ENCODE assay signal across 28 mouse cellular contexts in the genomic region with DNA sequence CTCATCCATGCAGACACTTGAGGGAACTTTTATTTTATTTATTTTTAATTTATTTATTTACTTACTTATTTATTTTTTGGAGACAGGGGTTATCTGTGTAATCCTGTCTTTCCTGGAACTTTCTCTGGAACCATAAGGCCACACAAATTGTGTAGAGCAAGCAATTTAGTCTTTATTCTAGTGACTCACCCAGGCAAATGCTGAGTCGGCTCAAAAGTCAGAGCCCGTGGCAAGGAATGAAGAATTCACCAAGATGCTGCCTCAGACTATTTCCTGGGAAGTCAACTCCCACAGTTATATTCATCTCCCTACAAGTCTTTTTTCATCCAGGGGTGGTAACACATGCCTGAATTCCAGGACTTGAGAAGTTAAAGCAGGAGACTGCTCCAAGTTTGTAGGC. TPM values are rescaled to one million over a fixed set of nuclear protein-coding genes. Genes with fewer than 3 reads are reported as not detected.
DNase-seq lines count a peak whose midpoint lies in the region; ATAC-seq and TF ChIP-seq lines count a peak whose summit lies in the region.
"Had no signal": no experiment of that assay in that cellular context is flagged by ENCODE, and none has a peak within 500 bp of the region (broad histone marks: within the 10 kb centered on the region; RNA-seq: fewer than 3 reads in every experiment).

No protein-coding gene starts in this region.

- no peak for TF ChIP-seq RAD21 in CH12.LX (IDR thresholded peaks at IDR 0.05; ENCODE audit: low read depth, low read length)

- 77% methylated on average over 2 of the region's 2 CpGs for WGBS in kidney, embryonic 14.5 days
- WGBS in hindbrain, embryonic 13.5 days: 91% methylated on average over 2 of the region's 2 CpGs

- no peak overlapping the region for H3K4me3 ChIP-seq in CH12.LX (replicated peaks in 1 of 3; ENCODE audit: low read depth in 2 of 3, low read length in 2 of 3, poor library complexity in 1 of 3)
- no peak overlapping the region for H3K4me3 ChIP-seq in ES-E14 (ENCODE audit: insufficient read depth in 1 of 2, low read depth in 1 of 2, low read length in 2 of 2, poor library complexity in 1 of 2, severe bottlenecking in 1 of 2)
- H3K4me3 ChIP-seq in kidney, embryonic 14.5 days (ENCODE audit: low read length): no peak overlapping the region
- H3K4me3 ChIP-seq in hindbrain, embryonic 13.5 days: no peak overlapping the region
- H3K4me3 ChIP-seq: embryonic facial prominence, embryonic 12.5 days; embryonic facial prominence, embryonic 15.5 days; erythroblast, embryonic 14.5 days; forebrain, embryonic 12.5 days; forebrain, embryonic 15.5 days; gastrocnemius, adult 2 months; heart, embryonic 12.5 days; heart, embryonic 15.5 days; hindbrain, embryonic 15.5 days had no signal

- peaks cover 57 to 62% of the 10 kb centered on the region in 2 experiments for H3K36me3 ChIP-seq in CH12.LX (replicated peaks in 1 of 2; ENCODE audit: control insufficient read depth in 1 of 2, insufficient read depth in 1 of 2, low read length in 1 of 2)
- H3K36me3 ChIP-seq in ES-E14 (ENCODE audit: control insufficient read depth, insufficient read depth, low read length, poor library complexity, severe bottlenecking): peaks cover 45% of the 10 kb centered on the region
- peaks cover 74% of the 10 kb centered on the region for H3K36me3 ChIP-seq in kidney, embryonic 14.5 days (ENCODE audit: control insufficient read depth, insufficient read depth, low read length)
- peaks cover 65% of the 10 kb centered on the region for H3K36me3 ChIP-seq in hindbrain, embryonic 13.5 days

- H3K9ac ChIP-seq in CH12.LX (ENCODE audit: insufficient read depth, low read depth): no peak overlapping the region
- no peak overlapping the region for H3K9ac ChIP-seq in ES-E14 (ENCODE audit: insufficient read depth, low read depth, low read length, poor library complexity, severe bottlenecking)
- H3K9ac ChIP-seq in kidney, embryonic 14.5 days (ENCODE audit: low read depth, low read length): no peak overlapping the region
- H3K9ac ChIP-seq in hindbrain, embryonic 13.5 days: no peak overlapping the region
- H3K9ac ChIP-seq: embryonic facial prominence, embryonic 12.5 days; embryonic facial prominence, embryonic 15.5 days; forebrain, embryonic 12.5 days; forebrain, embryonic 15.5 days; heart, embryonic 12.5 days; heart, embryonic 15.5 days; hindbrain, embryonic 15.5 days had no signal

- no peak overlapping the region for H3K4me2 ChIP-seq in CH12.LX (ENCODE audit: insufficient read depth, low read depth, poor library complexity, severe bottlenecking)
- H3K4me2 ChIP-seq in kidney, embryonic 14.5 days (replicated peaks; ENCODE audit: low read depth, low read length): no peak overlapping the region
- no peak overlapping the region for H3K4me2 ChIP-seq in hindbrain, embryonic 13.5 days
- H3K4me2 ChIP-seq: embryonic facial prominence, embryonic 12.5 days; embryonic facial prominence, embryonic 15.5 days; forebrain, embryonic 12.5 days; forebrain, embryonic 15.5 days; heart, embryonic 12.5 days; heart, embryonic 15.5 days; hindbrain, embryonic 15.5 days had no signal

- TF ChIP-seq CTCF in CH12.LX (conservative IDR thresholded peaks at IDR 0.05 in 1 of 2, IDR thresholded peaks at IDR 0.05 in 1 of 2; ENCODE audit: low read depth in 2 of 2, low read length in 2 of 2): no peak

- peaks cover 30 to 81% of the 10 kb centered on the region in 2 experiments for H3K4me1 ChIP-seq in CH12.LX (ENCODE audit: control insufficient read depth in 1 of 2, insufficient read depth in 2 of 2)
- H3K4me1 ChIP-seq in ES-E14 (ENCODE audit: control insufficient read depth in 2 of 2, insufficient read depth in 2 of 2, low read length in 2 of 2, poor library complexity in 1 of 2): peaks cover 0 to 2% of the 10 kb centered on the region in 2 experiments; a peak in 1 of 4 replicates
- H3K4me1 ChIP-seq in kidney, embryonic 14.5 days (ENCODE audit: control insufficient read depth, insufficient read depth, low read length): peaks cover 5% of the 10 kb centered on the region
- peaks cover 19% of the 10 kb centered on the region for H3K4me1 ChIP-seq in hindbrain, embryonic 13.5 days (replicated peaks)

- TF ChIP-seq EP300 in CH12.LX (IDR thresholded peaks at IDR 0.05; ENCODE audit: low read length): no peak

- H3K9me3 ChIP-seq in CH12.LX (replicated peaks; ENCODE audit: low read length) (no peaks in the 10 kb centered on the region), ES-E14 (ENCODE audit: control insufficient read depth, insufficient read depth, low read depth, low read length) (no peaks in the 10 kb centered on the region)
- no peaks in the 10 kb centered on the region for H3K9me3 ChIP-seq in kidney, embryonic 14.5 days (ENCODE audit: control insufficient read depth, low read length)
- H3K9me3 ChIP-seq in hindbrain, embryonic 13.5 days: no peaks in the 10 kb centered on the region
- H3K9me3 ChIP-seq: embryonic facial prominence, embryonic 12.5 days; embryonic facial prominence, embryonic 15.5 days; forebrain, embryonic 12.5 days; forebrain, embryonic 15.5 days; G1E; heart, embryonic 12.5 days; heart, embryonic 15.5 days; hindbrain, embryonic 15.5 days had no signal

- no peak for ATAC-seq in kidney, embryonic 14.5 days (ENCODE audit: low FRiP score, low TSS enrichment)
- ATAC-seq in hindbrain, embryonic 13.5 days (ENCODE audit: low FRiP score): no peak
- ATAC-seq: CD4-positive, CD25-positive, alpha-beta regulatory T cell, adult 4 months; forebrain, embryonic 15.5 days; intestine, postnatal 0 days had no signal

- H3K27me3 ChIP-seq in CH12.LX (replicated peaks): no peaks in the 10 kb centered on the region
- H3K27me3 ChIP-seq in kidney, embryonic 14.5 days (ENCODE audit: control insufficient read depth, insufficient read depth, low read length): no peaks in the 10 kb centered on the region
- no peaks in the 10 kb centered on the region for H3K27me3 ChIP-seq in hindbrain, embryonic 13.5 days
- H3K27me3 ChIP-seq: embryonic facial prominence, embryonic 12.5 days; embryonic facial prominence, embryonic 15.5 days; forebrain, embryonic 12.5 days; forebrain, embryonic 15.5 days; heart, embryonic 12.5 days; heart, embryonic 15.5 days; hindbrain, embryonic 15.5 days had no signal

- H3K79me2 ChIP-seq in CH12.LX (replicated peaks; ENCODE audit: control insufficient read depth, extremely low read depth, insufficient read depth, poor library complexity, severe bottlenecking): peaks cover 66% of the 10 kb centered on the region

- dilution Hi-C loops in CH12.LX (cut with MboI; ENCODE audit: extremely low pct_ligation_motif_present, extremely low pct_unique_long_range_greater_than_20kb, low sequenced_read_pairs): no loop called here

- H3K27ac ChIP-seq in CH12.LX (ENCODE audit: insufficient read depth, low read depth) (no peak overlapping the region), ES-E14 (ENCODE audit: insufficient read depth, low read depth, low read length, poor library complexity, severe bottlenecking) (no peak overlapping the region)
- no peak overlapping the region for H3K27ac ChIP-seq in kidney, embryonic 14.5 days (ENCODE audit: low read depth, low read length)
- H3K27ac ChIP-seq in hindbrain, embryonic 13.5 days: no peak overlapping the region
- H3K27ac ChIP-seq: embryonic facial prominence, embryonic 12.5 days; embryonic facial prominence, embryonic 15.5 days; forebrain, embryonic 12.5 days; forebrain, embryonic 15.5 days; gastrocnemius, adult 2 months; heart, embryonic 15.5 days; hindbrain, embryonic 15.5 days had no signal

- in situ Hi-C loops in CH12.LX (cut with MboI; ENCODE audit: low pct_ligation_motif_present, low pct_unique_long_range_greater_than_20kb, low sequenced_read_pairs) (no loop called here), ES-E14 (cut with MboI; ENCODE audit: low sequenced_read_pairs in 2 of 2, unreplicated experiment in 2 of 2) (no loop called here)

- DNase-seq in CH12.LX (ENCODE audit: extremely low read depth): no peak
- no peak for DNase-seq in ES-E14 (ENCODE audit: low read depth, low spot score)
- peak; percentile 28 for DNase-seq in brain, adult 2 months (ENCODE audit: low read depth, low spot score)
- no peak for DNase-seq in adrenal gland, postnatal 36 days
- DNase-seq: adrenal gland, adult 2 months; adrenal gland, postnatal 14 days; cerebellum, adult 11 months; cerebellum, adult 2 months; cerebellum, adult 9-11 months; cerebellum, postnatal 25 days; gastrocnemius, adult 2 months; gastrocnemius, postnatal 14 days; heart, adult 18-20 months; heart, postnatal 10 days; heart, postnatal 4 days had no signal

- TF ChIP-seq POLR2A in CH12.LX (IDR thresholded peaks at IDR 0.05; ENCODE audit: low read depth, low read length): no peak

TF ChIP-seq in CH12.LX, 34 proteins besides CTCF, POLR2A, EP300 and RAD21:
- TF ChIP-seq HCFC1 (IDR thresholded peaks at IDR 0.05; ENCODE audit: low read depth, low read length) (no peak), MAFK (IDR thresholded peaks at IDR 0.05; ENCODE audit: insufficient replicate concordance, low read length) (peak; percentile 77)

TF ChIP-seq in ES-E14, 5 proteins besides CTCF, POLR2A, EP300 and RAD21:
- TF ChIP-seq MAFK (IDR thresholded peaks at IDR 0.05; ENCODE audit: insufficient read depth, low read depth, low read length): peak; percentile 68; the same call in 1 of the 2 replicates
- TF ChIP-seq CHD2 (IDR thresholded peaks at IDR 0.05; ENCODE audit: low read depth, low read length): no peak

RNA-seq across cellular contexts. Expression of a gene that starts 7.7 kb away (rescaled TPM):
- 186 and 259 TPM in 2 replicates for total RNA-seq in CH12.LX (2012; rRNA removed)
- total RNA-seq in CH12.LX (2014; rRNA removed): 239 and 242 TPM in 2 replicates
- polyA plus RNA-seq in CH12.LX (2012; ENCODE audit: insufficient read length, low read depth): 204 and 205 TPM in 2 replicates
- total RNA-seq in ES-E14 (2012; rRNA removed): 429 and 516 TPM in 2 replicates
- polyA plus RNA-seq in kidney, embryonic 14.5 days (2014; fragmentation: Nextera tagmentation; extraction: Ambion mirVana): 228 and 351 TPM in 2 replicates
- 177 and 180 TPM in 2 replicates for polyA plus RNA-seq in hindbrain, embryonic 13.5 days (2015; fragmentation: Nextera tagmentation; extraction: Ambion mirVana)
- total RNA-seq in adrenal gland, postnatal 36 days (2021): 10 to 100 TPM; 93.8 to 97.5 TPM

RNA-seq across cellular contexts. Expression of a gene that starts 25.1 kb away (rescaled TPM):
- 0.55 and 0.89 TPM in 2 replicates for total RNA-seq in CH12.LX (2012; rRNA removed)
- total RNA-seq in CH12.LX (2014; rRNA removed): 0.30 and 0.36 TPM in 2 replicates
- polyA plus RNA-seq in CH12.LX (2012; ENCODE audit: insufficient read length, low read depth): 0.20 and 0.40 TPM in 2 replicates
- total RNA-seq in ES-E14 (2012; rRNA removed): 2.0 and 2.2 TPM in 2 replicates
- polyA plus RNA-seq in kidney, embryonic 14.5 days (2014; fragmentation: Nextera tagmentation; extraction: Ambion mirVana): 2.1 and 3.1 TPM in 2 replicates
- polyA plus RNA-seq in hindbrain, embryonic 13.5 days (2015; fragmentation: Nextera tagmentation; extraction: Ambion mirVana): 15.3 and 16.6 TPM in 2 replicates
- 1 to 10 TPM in 1 of 2 experiments, under 1 TPM in 1; 0.83 to 1.4 TPM for total RNA-seq in adrenal gland, postnatal 36 days (2021)
- polyA plus RNA-seq: CD4-positive, CD25-positive, alpha-beta regulatory T cell, adult 4 months; erythroblast, embryonic 14.5 days had no signal

RNA-seq across cellular contexts. Expression of a gene that starts 29.9 kb away (rescaled TPM):
- total RNA-seq in CH12.LX (2012; rRNA removed) (1.8 and 2.2 TPM in 2 replicates), CH12.LX (2014; rRNA removed) (1.5 and 1.8 TPM in 2 replicates), ES-E14 (2012; rRNA removed) (3.8 and 4.3 TPM in 2 replicates)
- polyA plus RNA-seq in CH12.LX (2012; ENCODE audit: insufficient read length, low read depth): 4.4 and 4.6 TPM in 2 replicates
- polyA plus RNA-seq in kidney, embryonic 14.5 days (2014; fragmentation: Nextera tagmentation; extraction: Ambion mirVana): 8.6 and 11.6 TPM in 2 replicates
- polyA plus RNA-seq in hindbrain, embryonic 13.5 days (2015; fragmentation: Nextera tagmentation; extraction: Ambion mirVana): 17.9 and 18.1 TPM in 2 replicates
- 10 to 100 TPM in 1 of 2 experiments, 1 to 10 TPM in 1; 9.9 to 13.3 TPM for total RNA-seq in adrenal gland, postnatal 36 days (2021)
